Mouse (Mus musculus) hindbrain, postnatal 0 days (tissue): ENCODE results near the gene Smarcd3. TPM values are rescaled to one million over a fixed set of nuclear protein-coding genes. Genes with fewer than 3 reads are reported as not detected.

ENCODE experiments used
- ATAC-seq: fragments of 200-750 bp; cut with Nextera tagmentation; 2 replicates; pipeline ENCODE4 v1.8.0; 2017; ENCODE audit warnings: mild to moderate bottlenecking, moderate TSS enrichment, moderate library complexity
- DNase-seq: peaks from one replicate; pipeline ENCODE4 v3.0.0-alpha.2; 2015; ENCODE audit warnings: low spot score
- H3K27ac ChIP-seq: fragments of 300-500 bp; sonication (generic); 2 replicates; pipeline ENCODE4 v1.5.1; 2014; ENCODE audit warnings: mild to moderate bottlenecking
- H3K27me3 ChIP-seq: fragments of 300-500 bp; sonication (generic); 2 replicates; pipeline ENCODE4 v1.6.1; 2014; ENCODE audit warnings: low read length, mixed read lengths; ENCODE audit not compliant: insufficient read depth
- H3K36me3 ChIP-seq: fragments of 300-500 bp; sonication (generic); 2 replicates; pipeline ENCODE4 v1.6.1; 2014; ENCODE audit warnings: low read length, mixed read lengths; ENCODE audit not compliant: insufficient read depth
- H3K4me1 ChIP-seq: fragments of 300-500 bp; sonication (generic); 2 replicates; pipeline ENCODE4 v1.6.1; 2014; ENCODE audit warnings: antibody characterized with exemption, low read length, mixed read lengths; ENCODE audit not compliant: insufficient read depth
- H3K4me2 ChIP-seq: fragments of 300-500 bp; sonication (generic); 2 replicates; pipeline ENCODE4 v1.6.1; 2014; ENCODE audit warnings: low read depth, mild to moderate bottlenecking, low read length, moderate library complexity, mixed read lengths
- H3K4me3 ChIP-seq: fragments of 300-500 bp; sonication (generic); 2 replicates; pipeline ENCODE4 v1.5.1; 2014; ENCODE audit warnings: low read length
- H3K9ac ChIP-seq: fragments of 300-500 bp; sonication (generic); replicated peaks from 2 replicates; pipeline ENCODE4 v1.6.1; 2014; ENCODE audit warnings: mild to moderate bottlenecking, low read length, moderate library complexity, mixed read lengths
- H3K9me3 ChIP-seq: fragments of 300-500 bp; sonication (generic); 2 replicates; pipeline ENCODE4 v1.6.1; 2016; ENCODE audit warnings: low read length, mixed read lengths
- CTCF ChIP-seq: IDR thresholded peaks from 2 replicates; pipeline ENCODE4 v1.5.1; 2016; ENCODE audit warnings: antibody characterized with exemption, control low read depth, low read depth
- WGBS: fragments of 180-500 bp; shearing (Covaris S2); extraction: QIAGEN DNeasy Blood & Tissue Kit; methylation state at CpG from one replicate; pipeline ENCODE4 v1.1.7; 2014; 5-methylcytosine and 5-hydroxymethylcytosine counted together
- polyA plus RNA-seq: library from polyadenylated mRNA; unstranded; fragments of >200 nt; fragmentation: Nextera tagmentation; extraction: Ambion mirVana; gene quantifications from 2 replicates; pipeline ENCODE4 v1.2.1, GENCODE M21; 2015
- total RNA-seq: library from RNA; depleted of rRNA; stranded (reverse); fragments of >200 nt; gene quantifications from 2 replicates; pipeline ENCODE4 v1.2.3, GENCODE M21; 2014

Smarcd3 gene
- total and polyA plus RNA-seq, 2 experiments from 2014 or later, result 128 to 246 TPM

DNA sequence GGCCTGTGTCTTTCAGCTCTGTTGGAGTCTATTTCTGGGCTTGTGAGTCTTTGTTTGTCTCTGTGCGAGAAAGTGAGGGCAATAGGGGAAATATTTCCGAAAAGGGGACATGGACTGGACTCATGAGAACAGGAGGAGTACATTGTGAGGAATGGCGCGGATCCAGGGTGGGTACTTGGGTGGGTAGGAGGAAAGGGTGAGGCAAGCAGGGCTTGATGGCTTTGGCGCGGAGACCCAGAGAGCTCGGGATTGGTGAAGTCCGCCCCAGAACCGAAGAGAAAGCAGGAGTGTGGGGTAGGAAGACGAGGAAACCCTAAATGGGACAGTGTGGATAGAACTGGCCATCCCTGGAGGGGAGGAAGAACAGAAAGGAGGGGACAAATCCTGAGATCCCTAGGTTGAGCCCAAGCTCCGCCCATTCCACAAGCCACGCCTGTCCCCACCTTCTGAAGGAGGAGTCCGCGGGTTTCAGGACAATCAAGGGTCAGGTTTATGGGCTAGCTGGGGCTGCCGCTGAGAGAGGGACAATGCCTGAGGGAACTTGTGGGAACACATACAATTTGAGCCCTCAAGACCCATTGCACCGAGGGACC is 21.4 kb downstream of the Smarcd3 start:
- DNase-seq (peak; percentile 74), ATAC-seq (no peak)
- H3K4me2 ChIP-seq, result peak overlapping the region; percentile 97
- peaks cover 57% of the 10 kb centered on the region for H3K4me1 ChIP-seq
- no peaks in the 10 kb centered on the region for H3K27me3 ChIP-seq
- no peaks in the 10 kb centered on the region for H3K9me3 ChIP-seq
- H3K9ac ChIP-seq, result peak overlapping the region; percentile 70
- WGBS, result 3% methylated on average over 16 of the region's 16 CpGs
- peak overlapping the region; percentile 44 for H3K4me3 ChIP-seq
- TF ChIP-seq CTCF, result no peak
- H3K36me3 ChIP-seq, result no peaks in the 10 kb centered on the region
- peak overlapping the region; percentile 98 for H3K27ac ChIP-seq

- H3K4me2 ChIP-seq, result peak overlapping the region; percentile 97
- TF ChIP-seq CTCF, result no peak
- peak; percentile 33; the same call in 1 of the 2 replicates for ATAC-seq
- H3K4me1 ChIP-seq, result peaks cover 60% of the 10 kb centered on the region
- peak overlapping the region; percentile 98 for H3K27ac ChIP-seq
- under 1% methylated on average over 73 of the region's 73 CpGs for WGBS
- peak overlapping the region; percentile 70 for H3K9ac ChIP-seq
- H3K36me3 ChIP-seq, result no peaks in the 10 kb centered on the region
- peak; percentile 86 for DNase-seq
- no peaks in the 10 kb centered on the region for H3K9me3 ChIP-seq
- H3K4me3 ChIP-seq, result peak overlapping the region; percentile 44
- H3K27me3 ChIP-seq, result no peaks in the 10 kb centered on the region
These were observed 22.1 kb downstream of the Smarcd3 start for GRCm38 (mm10) chr5:24601911-24602750.

DNA sequence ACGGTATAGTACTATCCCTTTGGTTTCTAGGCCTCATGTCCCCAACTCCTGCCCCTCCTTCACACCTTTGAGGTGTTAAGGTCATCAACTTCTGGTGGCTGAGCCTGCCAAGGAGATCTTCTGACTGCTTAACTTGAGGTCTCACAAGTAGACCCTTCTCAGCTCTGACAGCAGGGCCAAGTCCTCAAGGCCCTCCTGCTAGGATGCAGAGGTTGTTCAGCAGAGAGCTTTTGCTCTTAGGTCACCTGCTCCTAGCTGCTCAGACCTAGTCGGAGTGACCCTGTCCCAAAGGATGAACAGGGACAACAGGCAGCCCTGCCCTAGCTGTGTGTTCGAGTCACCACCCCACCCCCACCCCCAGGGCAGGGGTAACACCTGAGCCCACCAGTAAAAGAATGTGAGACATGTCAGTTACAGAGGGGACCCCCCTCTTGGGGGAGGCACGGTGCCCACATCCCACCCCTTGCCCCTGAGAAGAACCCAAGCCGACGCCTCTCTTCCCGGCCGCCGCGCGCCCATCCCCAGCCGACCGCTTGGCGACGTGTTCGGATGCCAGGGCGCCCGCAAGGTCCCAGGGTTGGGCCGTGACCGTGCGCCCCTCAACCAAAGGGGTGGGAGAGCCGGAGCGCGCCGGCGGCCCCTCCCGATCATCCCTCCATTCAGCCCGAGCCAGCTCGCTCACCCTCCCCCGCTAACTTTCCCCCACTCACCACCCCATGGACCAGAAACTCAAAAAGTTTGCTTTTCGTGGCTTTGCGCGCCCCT is 23.0 kb downstream of the Smarcd3 start:
- peak overlapping the region; percentile 44 for H3K4me3 ChIP-seq
- ATAC-seq (no peak), DNase-seq (no peak)
- peak overlapping the region; percentile 70 for H3K9ac ChIP-seq
- H3K4me1 ChIP-seq, result peaks cover 61% of the 10 kb centered on the region
- no peak for TF ChIP-seq CTCF
- under 1% methylated on average over 31 of the region's 33 CpGs for WGBS
- H3K36me3 ChIP-seq, result no peaks in the 10 kb centered on the region
- peak overlapping the region; percentile 97 for H3K4me2 ChIP-seq
- H3K27ac ChIP-seq, result peak overlapping the region; percentile 98
- H3K9me3 ChIP-seq, result no peaks in the 10 kb centered on the region
- H3K27me3 ChIP-seq, result no peaks in the 10 kb centered on the region

- peak overlapping the region; percentile 97; the same call in 1 of the 2 replicates for H3K4me2 ChIP-seq
- H3K27me3 ChIP-seq, result no peaks in the 10 kb centered on the region
- H3K4me3 ChIP-seq, result no peak overlapping the region
- H3K36me3 ChIP-seq, result no peaks in the 10 kb centered on the region
- WGBS, result 75% methylated on average over 2 of the region's 2 CpGs
- H3K27ac ChIP-seq, result no peak overlapping the region
- H3K4me1 ChIP-seq, result peaks cover 57% of the 10 kb centered on the region
- H3K9me3 ChIP-seq, result no peaks in the 10 kb centered on the region
- ATAC-seq (no peak), DNase-seq (no peak)
- no peak overlapping the region for H3K9ac ChIP-seq
- no peak for TF ChIP-seq CTCF
These were observed 24.0 kb downstream of the Smarcd3 start for GRCm38 (mm10) chr5:24600236-24600635.

DNA sequence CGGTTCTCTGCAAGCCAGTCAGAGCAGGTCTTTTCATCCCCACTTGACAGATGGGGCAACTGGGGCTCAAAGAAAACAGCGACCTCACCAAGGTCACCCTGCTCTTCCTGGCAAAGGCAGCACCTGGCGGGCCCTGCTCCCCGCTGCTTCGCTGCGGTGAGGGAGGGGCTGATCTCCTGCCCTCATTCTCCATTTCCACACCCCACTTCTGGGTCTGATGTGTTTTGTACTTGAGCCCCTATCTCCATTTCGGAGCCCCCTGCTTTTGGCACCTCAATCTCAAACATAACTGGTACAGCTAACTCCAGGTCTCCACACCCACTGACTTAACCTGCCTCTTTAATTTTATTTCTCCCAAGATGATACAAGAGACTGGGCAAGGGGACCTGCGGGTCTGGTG is 25.1 kb downstream of the Smarcd3 start:
- H3K27me3 ChIP-seq, result no peaks in the 10 kb centered on the region
- WGBS, result 14% methylated on average over 8 of the region's 8 CpGs
- H3K4me1 ChIP-seq, result peaks cover 53% of the 10 kb centered on the region
- peak overlapping the region; percentile 80 for H3K4me2 ChIP-seq
- DNase-seq, result no peak
- ATAC-seq, result no peak
- peak overlapping the region; percentile 67 for H3K9ac ChIP-seq
- H3K4me3 ChIP-seq, result peak overlapping the region; percentile 50
- H3K27ac ChIP-seq, result peak overlapping the region; percentile 77; the same call in 1 of the 2 replicates
- H3K9me3 ChIP-seq, result no peaks in the 10 kb centered on the region
- no peak for TF ChIP-seq CTCF
- H3K36me3 ChIP-seq, result peaks cover 4% of the 10 kb centered on the region

DNA sequence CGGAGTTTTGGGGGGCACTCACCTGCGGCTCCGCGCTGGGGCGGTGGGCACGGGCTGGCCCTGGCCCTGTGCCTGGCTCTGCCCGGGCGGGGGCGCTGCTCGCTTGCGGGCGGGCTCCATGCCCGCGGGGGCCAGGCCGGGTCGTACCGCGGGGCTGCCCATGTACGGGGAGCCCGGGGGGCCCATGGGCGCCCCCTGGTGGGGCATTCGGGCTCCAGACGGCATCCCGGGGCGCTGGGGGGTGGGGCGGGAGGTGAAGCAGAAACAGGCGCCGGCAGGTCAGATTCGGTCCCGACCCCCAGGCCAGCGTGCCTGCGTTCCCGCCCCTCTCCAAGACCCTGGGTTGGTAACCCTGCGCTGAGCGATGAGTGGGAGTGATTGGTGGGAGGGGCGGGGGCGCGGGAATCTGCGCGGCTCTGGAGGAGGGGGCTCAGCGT is 25.6 kb downstream of the Smarcd3 start:
- peak; percentile 74 for DNase-seq
- H3K27ac ChIP-seq, result peak overlapping the region; percentile 77
- peak overlapping the region; percentile 50 for H3K4me3 ChIP-seq
- WGBS, result under 1% methylated on average over 37 of the region's 41 CpGs
- ATAC-seq, result peak; percentile 25; the same call in 1 of the 2 replicates
- peaks cover 6% of the 10 kb centered on the region for H3K36me3 ChIP-seq
- peaks cover 48% of the 10 kb centered on the region for H3K4me1 ChIP-seq
- no peaks in the 10 kb centered on the region for H3K9me3 ChIP-seq
- H3K27me3 ChIP-seq, result no peaks in the 10 kb centered on the region
- H3K9ac ChIP-seq, result peak overlapping the region; percentile 67
- peak overlapping the region; percentile 80 for H3K4me2 ChIP-seq
- TF ChIP-seq CTCF, result no peak; the same call in 1 of the 2 replicates
